Mouse (Mus musculus) heart, embryonic 14.5 days (tissue): Measurements from ENCODE around the gene Apol6. TPM values are rescaled to one million over a fixed set of nuclear protein-coding genes. Genes with fewer than 3 reads are reported as not detected.

ENCODE experiments used
- ATAC-seq: fragments of 200-750 bp; cut with Nextera tagmentation; 2 replicates; pipeline ENCODE4 v1.8.0; 2017; ENCODE audit warnings: low read depth, moderate TSS enrichment; ENCODE audit not compliant: insufficient number of reproducible peaks, insufficient read depth, low FRiP score
- H3K27ac ChIP-seq, 2 experiments: fragments of 200-500 bp in 1 of 2; fragments of 300-500 bp in 1 of 2; sonication (generic) in 1 of 2; replicated peaks in 1 of 2; 2 replicates each; pipeline ENCODE4 v1.5.1; 2012 to 2014; ENCODE audit warnings: low read depth in 2 of 2, low read length in 2 of 2, control low read depth in 1 of 2, mild to moderate bottlenecking in 1 of 2, mixed read lengths in 1 of 2; ENCODE audit not compliant: control insufficient read depth in 1 of 2, insufficient read depth in 1 of 2
- H3K27me3 ChIP-seq: fragments of 300-500 bp; sonication (generic); 2 replicates; pipeline ENCODE4 v1.6.1; 2014; ENCODE audit warnings: mild to moderate bottlenecking, low read length, control low read depth; ENCODE audit not compliant: control insufficient read depth, insufficient read depth
- H3K36me3 ChIP-seq: fragments of 300-500 bp; sonication (generic); 2 replicates; pipeline ENCODE4 v1.6.1; 2014; ENCODE audit warnings: mild to moderate bottlenecking, control low read depth, low read length, mixed read lengths; ENCODE audit not compliant: control insufficient read depth, insufficient read depth
- H3K4me1 ChIP-seq, 2 experiments: fragments of 200-500 bp in 1 of 2; fragments of 300-500 bp in 1 of 2; sonication (generic) in 1 of 2; 2 replicates each; pipeline ENCODE4 v1.6.1; 2012 to 2014; ENCODE audit warnings: low read length in 2 of 2, control low read depth in 1 of 2, mixed read lengths in 1 of 2; ENCODE audit not compliant: control insufficient read depth in 2 of 2, insufficient read depth in 2 of 2
- H3K4me2 ChIP-seq: fragments of 300-500 bp; sonication (generic); 2 replicates; pipeline ENCODE4 v1.6.1; 2014; ENCODE audit warnings: mild to moderate bottlenecking, low read length
- H3K4me3 ChIP-seq, 2 experiments: fragments of 200-500 bp in 1 of 2; fragments of 300-500 bp in 1 of 2; sonication (generic) in 1 of 2; 2 replicates each; pipeline ENCODE4 v1.5.1; 2012 to 2014; ENCODE audit warnings: low read length in 2 of 2, mild to moderate bottlenecking in 2 of 2, control low read depth in 1 of 2, low read depth in 1 of 2, moderate library complexity in 1 of 2; ENCODE audit not compliant: control insufficient read depth in 1 of 2, insufficient read depth in 1 of 2
- H3K9ac ChIP-seq: fragments of 300-500 bp; sonication (generic); 2 replicates; pipeline ENCODE4 v1.6.1; 2014; ENCODE audit warnings: mild to moderate bottlenecking, low read length
- H3K9me3 ChIP-seq: fragments of 300-500 bp; sonication (generic); 2 replicates; pipeline ENCODE4 v1.6.1; 2016; ENCODE audit warnings: low read length, control low read depth; ENCODE audit not compliant: control insufficient read depth
- WGBS: fragments of 180-500 bp; shearing (Covaris S2); extraction: QIAGEN DNeasy Blood & Tissue Kit; methylation state at CpG from one replicate; pipeline ENCODE4 v1.1.7; 2014; 5-methylcytosine and 5-hydroxymethylcytosine counted together
- polyA plus RNA-seq: library from polyadenylated mRNA; unstranded; fragments of >200 nt; fragmentation: Nextera tagmentation; extraction: Ambion mirVana; gene quantifications from 2 replicates; pipeline ENCODE4 v1.2.1, GENCODE M21; 2014

The Apol6 gene
- polyA plus RNA-seq, 1 experiment from 2014 or later, result 0.19 TPM

GRCm38 (mm10) chr15:77104349-77105158 is 60.0 kb downstream of the Apol6 start:
- peaks cover 73% of the 10 kb centered on the region for H3K36me3 ChIP-seq

DNA sequence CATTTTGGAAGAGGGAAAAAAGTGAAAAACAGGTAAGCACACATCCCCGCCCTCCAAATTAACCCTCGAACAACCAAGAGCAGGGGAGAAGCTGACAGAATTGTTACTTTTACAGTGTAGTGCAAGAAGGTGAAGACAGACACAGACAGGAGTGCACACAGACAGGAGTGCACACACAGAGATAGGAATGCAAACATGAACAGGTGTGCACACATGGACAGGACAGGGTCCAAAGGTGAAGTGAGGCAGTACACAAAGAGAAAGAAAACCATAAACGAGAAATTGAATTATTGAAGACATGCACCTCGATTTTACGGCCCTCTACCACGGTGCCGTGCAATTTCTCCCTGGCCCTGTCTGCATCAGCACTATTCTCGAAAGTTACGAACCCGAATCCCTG is 60.7 kb downstream of the Apol6 start:
- H3K27me3 ChIP-seq, result no peaks in the 10 kb centered on the region
- H3K9me3 ChIP-seq, result no peaks in the 10 kb centered on the region
- no peak overlapping the region for H3K4me3 ChIP-seq
- H3K4me1 ChIP-seq, result peaks cover 5 to 22% of the 10 kb centered on the region in 2 experiments
- no peak overlapping the region for H3K27ac ChIP-seq
- H3K9ac ChIP-seq, result no peak overlapping the region
- no peak for ATAC-seq
- peaks cover 70% of the 10 kb centered on the region for H3K36me3 ChIP-seq
- H3K4me2 ChIP-seq, result no peak overlapping the region
- 94% methylated on average over 10 of the region's 10 CpGs for WGBS

More at GRCm38 (mm10) chr15:77104349-77105158, 60.0 kb downstream of the Apol6 start:
- Histone ChIP-seq H3K9me3 (no peaks in the 10 kb centered on the region), H3K4me2 (no peak overlapping the region), H3K9ac (no peak overlapping the region), H3K4me1 (peaks cover 5 to 22% of the 10 kb centered on the region in 2 experiments), H3K27ac (no peak overlapping the region; a peak in 1 of 4 replicates), H3K4me3 (no peak overlapping the region), H3K27me3 (no peaks in the 10 kb centered on the region)
- WGBS, result 77% methylated on average over 10 of the region's 10 CpGs
- ATAC-seq, result no peak

Other genes with a start within 250 kb of the Apol6 start
- 17.7 and 17.8 TPM in 2 replicates for gene Zfp251, start 173.3 kb upstream of the Apol6 start, polyA plus RNA-seq
- 4.3 and 4.4 TPM in 2 replicates for gene Zfp7, start 165.5 kb upstream of the Apol6 start, polyA plus RNA-seq
- 0.61 TPM in 1 of 2 replicates, not detected in the other for gene Gm49527, start 165.4 kb upstream of the Apol6 start, polyA plus RNA-seq
- gene Zfp647, start 119.3 kb upstream of the Apol6 start, polyA plus RNA-seq, result 6.4 and 6.6 TPM in 2 replicates
- 39.6 and 46.6 TPM in 2 replicates for gene 1110038F14Rik, start 96.2 kb upstream of the Apol6 start, polyA plus RNA-seq
- gene Mb, start 5.9 kb downstream of the Apol6 start, polyA plus RNA-seq, result 807 and 810 TPM in 2 replicates